Mouse (Mus musculus) cerebellum, adult (tissue): ENCODE measurements around the gene Cadm1.

Experiments used
- ATAC-seq: cut with Nextera tagmentation; 2 replicates; pipeline ENCODE4 v1.9.2; 2017; ENCODE audit warnings: mild to moderate bottlenecking, moderate library complexity, mixed read lengths; ENCODE audit not compliant: insufficient number of reproducible peaks, low FRiP score, low TSS enrichment

Cadm1 gene

DNA sequence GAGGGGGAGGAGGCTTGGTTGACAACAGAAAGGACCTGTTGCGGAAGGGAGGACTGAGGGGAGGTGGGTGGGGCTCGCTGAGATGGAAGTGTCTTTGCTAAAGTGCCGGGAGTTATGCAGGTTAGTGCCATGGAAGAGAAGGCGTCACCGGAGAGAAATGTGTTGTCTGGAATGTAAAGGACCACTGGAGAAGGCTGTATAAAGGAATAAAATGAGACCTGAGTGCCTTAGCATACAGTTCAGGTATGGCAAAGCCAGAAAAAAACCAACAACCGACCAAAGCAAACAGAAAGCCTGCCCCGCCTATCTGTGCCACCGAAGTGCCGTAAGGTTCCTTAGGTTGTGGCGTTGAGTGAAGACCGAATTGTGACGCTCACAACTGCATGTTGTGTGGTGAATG lies 18.4 kb downstream of the Cadm1 start:
- ATAC-seq: no peak

DNA sequence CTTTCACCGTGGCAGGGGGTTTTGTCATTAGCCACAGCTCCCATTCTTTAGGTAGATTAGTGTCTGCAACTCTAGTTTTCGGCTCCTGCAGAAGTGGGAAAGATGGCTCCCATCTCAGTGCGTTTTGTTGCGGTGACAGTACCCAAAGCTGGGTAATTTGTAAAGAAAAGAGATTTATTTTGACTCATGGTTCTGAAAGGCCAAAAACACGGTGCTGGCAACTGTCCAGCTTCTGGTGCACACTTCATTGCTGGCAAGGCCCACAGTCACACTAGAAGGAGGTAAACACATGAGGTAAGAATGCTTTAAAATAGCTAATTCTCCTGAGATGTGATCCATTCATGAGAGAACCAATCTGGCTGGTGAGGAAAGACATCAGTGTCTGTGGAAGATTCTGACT lies 18.9 kb downstream of the Cadm1 start:
- no peak for ATAC-seq

DNA sequence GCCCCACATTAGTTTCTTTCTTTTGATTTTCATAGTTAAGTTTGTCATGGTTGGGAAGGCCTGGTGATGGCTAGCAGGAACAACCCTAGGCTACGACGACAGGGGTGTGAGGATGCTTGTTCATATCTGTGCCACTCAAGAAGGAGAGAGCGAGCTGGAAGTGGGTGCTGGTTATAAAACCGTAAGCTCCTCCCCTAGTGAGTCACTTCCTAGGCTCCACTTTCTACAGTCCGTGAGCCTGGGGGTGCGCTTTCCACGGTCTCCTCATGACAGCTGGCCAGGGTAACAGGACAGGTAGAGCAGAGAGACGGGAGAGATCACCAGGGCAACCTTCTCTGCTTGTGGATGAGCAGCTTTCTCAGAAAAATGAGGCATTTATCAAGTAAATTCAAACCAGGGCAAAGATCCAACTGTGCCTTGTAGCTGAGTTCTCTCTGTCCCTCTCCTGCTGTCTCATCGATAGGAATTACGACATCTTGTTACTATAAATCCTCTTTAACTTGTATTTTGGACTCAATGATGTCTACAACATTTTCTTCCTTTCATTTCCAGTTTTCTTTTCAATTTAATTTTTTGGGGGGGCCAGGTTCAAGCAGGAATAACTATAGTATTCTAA lies 23.1 kb downstream of the Cadm1 start:
- no peak for ATAC-seq

DNA sequence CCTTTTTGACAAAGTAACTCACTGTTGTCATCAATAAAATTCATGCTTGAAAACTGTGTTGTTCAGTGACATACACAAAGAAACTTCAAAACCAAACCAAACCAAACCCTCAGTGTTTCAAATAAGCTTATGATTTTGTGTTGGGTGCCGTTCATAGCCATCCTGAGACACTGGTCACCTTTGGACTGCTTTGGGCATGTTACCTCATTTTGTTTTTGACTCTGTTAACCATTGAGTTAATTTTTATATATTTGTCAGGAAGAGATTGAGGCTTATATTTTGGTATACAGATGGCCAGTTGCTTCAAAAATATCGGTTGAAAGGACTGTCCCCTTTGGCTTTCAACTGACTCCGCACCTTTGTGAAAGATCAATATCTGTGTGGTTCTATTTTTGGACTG lies 30.8 kb downstream of the Cadm1 start:
- no peak for ATAC-seq

DNA sequence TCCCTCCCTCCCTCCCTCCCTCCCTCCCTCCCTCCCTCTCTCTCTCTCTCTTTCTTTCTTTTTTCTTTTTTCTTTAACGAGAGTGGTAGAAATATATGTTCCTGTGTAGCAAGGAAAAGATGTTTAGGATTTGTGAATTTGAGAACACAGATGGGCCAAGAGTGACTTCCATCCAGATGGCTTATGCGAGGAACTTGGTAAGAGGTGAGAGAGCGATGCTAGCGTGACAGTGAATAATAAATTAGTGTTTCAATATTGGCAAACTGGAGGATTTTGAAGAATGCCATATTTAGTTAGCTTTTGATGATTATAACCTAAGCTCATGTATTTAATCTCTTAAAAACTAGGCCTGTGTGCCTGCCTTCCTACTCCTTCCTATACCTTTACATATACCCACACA lies 31.6 kb downstream of the Cadm1 start:
- ATAC-seq: no peak

DNA sequence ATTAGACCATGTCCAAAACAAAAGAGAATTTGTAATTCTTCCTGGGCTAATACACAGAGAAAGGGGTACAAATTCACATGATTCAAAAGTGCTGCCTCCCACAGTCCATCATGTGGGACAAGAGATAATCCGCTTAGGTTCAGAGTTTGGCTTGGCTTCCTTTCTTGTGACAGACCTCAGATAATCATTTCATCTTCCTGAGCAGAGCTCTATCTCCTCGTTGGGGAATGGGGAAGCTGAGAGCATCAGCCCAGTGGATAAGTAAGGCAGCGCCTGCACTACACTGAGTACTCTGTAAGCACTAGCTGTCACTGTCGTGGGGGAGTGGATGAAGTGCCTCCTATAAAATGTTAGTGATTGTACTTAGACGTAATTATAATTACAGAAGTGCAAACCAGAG lies 35.1 kb downstream of the Cadm1 start:
- ATAC-seq: no peak

DNA sequence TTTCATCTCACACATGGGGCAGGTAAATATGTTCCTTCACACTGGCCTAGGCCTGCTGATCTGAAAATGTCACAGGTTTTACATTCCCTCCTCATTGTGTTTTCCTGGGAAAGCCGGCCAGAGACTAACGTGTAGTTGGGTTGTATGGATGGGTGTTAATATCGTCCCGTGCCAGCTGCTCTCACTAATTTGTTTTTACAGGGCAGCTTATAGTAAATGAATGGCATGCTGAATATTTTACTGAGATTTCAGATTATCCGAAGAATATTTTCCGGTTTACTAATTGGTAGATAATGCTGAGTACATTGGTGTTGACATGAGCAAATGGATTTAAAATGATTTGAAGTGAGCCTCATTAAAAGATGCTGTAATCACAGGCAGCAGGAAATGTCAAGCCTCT lies 37.9 kb downstream of the Cadm1 start:
- no peak for ATAC-seq

DNA sequence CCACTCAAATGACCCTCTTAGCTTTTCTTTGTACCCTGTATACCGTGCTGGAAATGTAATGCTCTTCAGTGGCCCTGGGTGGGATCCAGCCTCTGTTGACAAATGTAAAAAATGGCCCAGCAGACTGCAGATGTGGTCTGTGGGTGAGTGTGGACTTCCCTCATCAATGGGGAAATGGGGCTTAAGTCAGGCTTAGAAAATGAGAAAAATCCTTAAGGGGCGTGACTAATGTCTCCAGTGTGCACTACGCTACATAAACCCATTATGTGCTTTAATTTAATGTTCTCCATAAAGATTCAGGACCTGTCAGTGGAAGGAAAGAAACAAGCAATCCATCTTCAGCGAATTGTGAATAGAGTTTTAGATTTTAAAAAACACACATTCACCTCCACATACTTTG lies 40.2 kb downstream of the Cadm1 start:
- ATAC-seq: no peak

DNA sequence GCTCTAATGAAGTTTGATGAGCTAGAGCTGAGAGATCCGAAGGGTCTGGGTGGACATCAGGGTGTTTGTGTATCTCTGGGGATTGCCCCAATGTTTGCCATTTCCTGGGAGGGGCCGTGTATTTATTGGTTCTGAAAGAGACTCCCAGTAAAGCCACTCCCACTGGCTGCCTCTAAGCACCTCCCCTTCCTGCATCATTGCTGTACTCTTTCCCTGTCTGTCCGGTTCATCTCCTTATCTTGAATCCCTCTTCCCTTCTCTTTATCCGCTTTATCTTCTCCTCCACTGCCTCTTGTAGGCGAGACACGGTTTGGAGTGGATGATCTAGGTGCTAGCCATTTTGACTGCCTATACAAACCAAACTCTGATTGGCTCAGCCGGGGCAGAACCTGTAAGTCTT lies 41.5 kb downstream of the Cadm1 start:
- ATAC-seq: no peak

DNA sequence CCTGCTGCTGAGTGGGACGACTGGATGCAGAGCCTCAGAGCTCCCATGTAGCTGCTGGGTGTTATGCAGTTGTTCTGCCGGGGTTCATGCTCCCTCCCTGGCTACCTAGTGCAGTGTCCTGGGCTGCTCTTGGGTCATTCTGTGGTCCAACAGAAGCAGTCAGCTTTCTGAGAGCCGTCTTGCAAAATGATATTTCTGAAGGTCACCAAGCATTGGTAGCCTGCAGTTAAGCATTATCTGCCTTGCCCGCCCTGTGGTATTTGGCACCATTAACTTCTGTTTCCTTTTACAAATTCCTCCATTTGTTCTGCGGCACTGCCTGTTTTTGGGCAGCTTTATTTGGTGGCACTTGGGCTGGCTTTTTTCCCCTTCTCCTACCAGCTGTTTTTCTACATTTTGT lies 42.2 kb downstream of the Cadm1 start:
- no peak for ATAC-seq

DNA sequence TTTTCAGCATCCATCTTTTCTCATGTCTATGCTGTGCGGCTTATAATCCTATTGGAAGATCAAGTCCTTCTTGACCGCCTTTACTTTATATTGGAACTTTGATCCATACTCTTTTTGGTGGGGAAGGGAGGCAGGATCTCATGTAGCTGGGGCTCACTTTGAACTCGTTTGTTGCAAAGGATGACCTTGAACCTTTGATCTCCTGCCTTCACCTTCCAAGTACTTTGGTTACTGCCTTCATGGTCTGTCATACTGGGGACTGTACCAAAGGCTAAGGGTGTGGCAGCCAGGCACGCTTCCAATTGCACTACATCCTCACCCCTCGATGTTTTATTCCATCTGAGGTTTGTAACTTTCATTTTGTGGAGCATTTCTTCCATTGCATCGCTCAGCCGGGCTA lies 43.5 kb downstream of the Cadm1 start:
- ATAC-seq: no peak

DNA sequence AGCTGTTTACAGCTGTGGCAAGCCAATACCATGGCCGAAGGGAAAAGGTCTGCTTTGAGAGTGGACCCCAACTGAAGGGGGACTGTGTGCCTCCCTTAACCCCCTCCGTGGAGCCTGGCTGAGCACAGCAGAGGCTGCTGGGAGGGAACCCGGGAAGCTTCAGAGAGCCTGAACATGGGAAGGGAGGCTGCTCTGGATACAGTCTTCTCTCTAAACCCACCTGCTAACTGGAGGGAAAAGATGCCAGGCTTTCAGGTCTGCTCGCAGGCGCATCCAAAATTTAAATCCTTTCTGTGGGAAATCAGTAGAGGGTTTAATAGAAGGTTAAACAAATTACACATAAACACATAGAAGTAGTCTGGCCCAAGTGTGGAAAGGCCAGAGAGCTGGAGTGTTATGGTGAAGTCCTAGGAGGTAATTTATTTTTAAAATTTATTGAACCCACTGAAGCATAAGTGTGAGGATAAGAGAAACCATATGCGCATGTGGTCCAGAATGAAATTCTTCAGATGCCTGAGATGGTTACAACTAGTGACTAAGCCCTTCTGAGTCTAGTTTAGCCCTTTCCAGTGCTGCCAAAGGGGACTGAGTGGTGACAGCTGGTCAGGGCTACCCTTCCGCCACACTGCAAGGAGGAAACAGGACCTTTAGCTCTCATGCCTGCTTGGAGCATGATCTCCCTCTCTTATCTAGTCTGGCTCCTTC lies 44.9 kb downstream of the Cadm1 start:
- no peak; the same call in 1 of the 2 replicates for ATAC-seq

DNA sequence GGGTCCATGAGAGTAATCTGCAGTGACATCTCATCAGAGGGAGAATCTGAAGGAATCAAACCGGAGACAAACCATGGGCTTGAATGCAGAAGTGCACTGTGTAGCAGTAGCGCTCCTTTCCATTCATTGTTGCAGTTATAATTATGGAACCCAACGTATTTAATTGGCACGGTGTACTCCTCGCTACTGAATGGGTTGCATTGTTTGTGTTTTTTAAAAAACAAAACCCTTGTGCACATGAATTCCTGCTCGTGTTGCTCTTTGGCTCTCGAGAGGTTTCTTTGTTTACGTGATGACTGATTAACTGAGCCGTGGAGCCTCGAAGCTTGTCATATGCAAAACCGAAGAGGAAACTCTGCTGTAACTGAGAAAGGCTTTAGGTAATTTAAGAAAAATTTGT lies 45.8 kb downstream of the Cadm1 start:
- ATAC-seq: no peak

DNA sequence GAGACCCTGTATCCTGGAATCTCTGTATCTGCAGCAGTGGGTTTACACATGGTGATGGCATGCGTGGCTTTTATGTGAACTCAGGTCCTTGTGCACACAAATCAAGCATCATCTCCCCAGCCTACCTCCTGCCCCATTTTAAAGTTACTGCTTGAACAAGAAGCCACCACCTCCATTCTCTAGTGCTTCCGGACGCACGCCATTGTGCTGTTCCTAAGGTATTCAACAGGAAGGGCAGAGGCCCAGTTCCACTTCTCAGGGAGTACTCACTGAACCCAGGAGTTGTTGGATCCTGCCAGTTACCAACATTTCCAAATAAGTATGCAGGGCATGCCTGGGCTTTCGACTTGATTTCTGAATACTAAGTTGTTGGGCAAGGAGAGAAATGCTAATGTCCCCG lies 49.5 kb downstream of the Cadm1 start:
- ATAC-seq: no peak

DNA sequence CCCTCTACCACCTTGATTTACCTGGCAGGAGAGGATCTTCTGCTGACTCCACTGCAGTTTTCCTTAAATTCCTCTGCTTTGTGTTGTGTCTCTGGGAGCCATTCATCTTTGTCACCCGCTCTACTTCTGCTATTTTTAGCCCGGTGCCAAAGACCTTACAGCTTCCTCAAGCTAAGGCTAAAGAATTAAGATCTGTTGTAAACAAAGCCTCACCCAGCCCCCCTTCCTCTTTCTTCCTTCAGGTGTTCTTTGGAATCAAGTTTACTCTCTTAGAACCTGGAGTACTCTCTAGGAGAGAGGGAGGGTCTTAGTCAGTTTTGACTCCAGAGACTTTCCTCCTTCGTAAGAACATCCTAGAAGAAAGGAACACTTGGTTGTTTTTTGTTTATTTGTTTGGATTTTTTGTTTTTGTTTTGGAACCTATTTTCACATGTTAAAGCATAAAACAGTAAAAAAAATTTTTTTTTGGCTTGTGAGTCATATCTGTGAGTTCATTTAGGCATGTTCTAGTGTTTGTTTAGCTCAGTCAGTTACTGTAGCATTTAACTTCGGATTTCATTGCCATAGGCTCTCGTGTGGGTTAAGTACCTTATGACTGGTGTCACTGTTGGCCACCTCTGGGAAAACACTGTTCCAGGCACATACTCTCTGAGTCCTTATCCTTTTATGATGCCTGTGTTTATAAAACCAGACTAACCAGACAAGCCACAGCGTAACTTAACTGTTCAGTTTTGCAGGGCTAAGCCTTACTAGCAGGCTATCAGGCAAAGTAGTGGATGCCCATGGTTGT lies 51.8 kb downstream of the Cadm1 start:
- no peak for ATAC-seq

DNA sequence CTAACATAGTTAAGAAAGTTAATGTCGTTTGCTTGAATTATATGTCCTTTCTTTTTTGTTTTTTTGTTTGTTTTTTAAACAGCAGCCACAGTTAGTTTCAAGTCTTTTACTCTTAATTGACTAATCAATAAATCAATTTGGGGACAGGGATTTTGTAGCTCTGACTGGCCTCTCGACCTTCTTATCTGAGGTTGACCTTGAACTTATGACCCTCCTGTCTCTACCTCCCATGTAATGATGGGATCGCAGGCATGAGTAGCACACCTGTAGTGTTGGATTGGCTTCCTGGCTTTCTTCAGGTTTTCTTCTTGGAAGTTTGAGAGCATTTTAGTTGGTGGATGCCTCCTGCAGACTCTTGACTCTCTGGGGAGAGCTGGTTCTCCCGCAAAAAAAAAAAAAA lies 53.3 kb downstream of the Cadm1 start:
- ATAC-seq: no peak

DNA sequence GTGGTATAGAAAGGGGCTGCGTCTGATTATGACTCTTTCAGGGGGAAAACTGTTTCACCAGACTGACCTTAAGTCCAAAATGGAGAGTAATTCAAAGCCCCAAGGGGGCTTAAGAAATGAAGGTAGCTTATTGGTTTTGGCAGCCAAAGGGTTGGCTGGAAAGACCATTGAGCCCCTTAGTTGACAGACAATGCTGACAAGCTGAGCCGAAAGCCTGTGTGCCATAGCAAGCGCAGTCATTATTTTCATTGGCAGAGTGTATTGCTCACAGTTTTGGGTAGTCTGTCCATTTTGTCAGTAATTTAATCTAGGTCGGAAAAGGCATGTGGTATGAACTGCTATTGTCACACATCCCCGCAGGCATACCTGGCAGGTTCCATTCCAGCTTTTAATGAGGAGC lies 56.2 kb downstream of the Cadm1 start:
- no peak for ATAC-seq

DNA sequence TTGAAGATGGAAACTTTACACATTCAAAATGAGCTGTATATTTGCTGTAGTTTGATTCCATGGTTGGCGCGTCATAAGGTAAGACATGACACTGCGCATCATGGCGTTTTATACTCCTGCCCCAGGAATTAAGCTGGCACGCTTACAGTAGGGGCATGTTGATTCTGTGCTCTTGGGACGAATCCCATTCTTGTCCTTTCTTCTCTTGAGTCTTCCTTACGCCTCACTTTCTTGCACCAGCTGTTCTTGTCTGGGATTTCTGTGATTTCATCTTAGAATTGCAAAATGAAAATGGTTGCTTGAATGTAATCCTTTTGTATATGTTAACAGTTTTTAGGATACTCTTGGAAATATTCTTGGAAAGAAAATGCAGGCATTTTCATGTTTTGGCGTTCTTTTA lies 56.9 kb downstream of the Cadm1 start:
- ATAC-seq: no peak

DNA sequence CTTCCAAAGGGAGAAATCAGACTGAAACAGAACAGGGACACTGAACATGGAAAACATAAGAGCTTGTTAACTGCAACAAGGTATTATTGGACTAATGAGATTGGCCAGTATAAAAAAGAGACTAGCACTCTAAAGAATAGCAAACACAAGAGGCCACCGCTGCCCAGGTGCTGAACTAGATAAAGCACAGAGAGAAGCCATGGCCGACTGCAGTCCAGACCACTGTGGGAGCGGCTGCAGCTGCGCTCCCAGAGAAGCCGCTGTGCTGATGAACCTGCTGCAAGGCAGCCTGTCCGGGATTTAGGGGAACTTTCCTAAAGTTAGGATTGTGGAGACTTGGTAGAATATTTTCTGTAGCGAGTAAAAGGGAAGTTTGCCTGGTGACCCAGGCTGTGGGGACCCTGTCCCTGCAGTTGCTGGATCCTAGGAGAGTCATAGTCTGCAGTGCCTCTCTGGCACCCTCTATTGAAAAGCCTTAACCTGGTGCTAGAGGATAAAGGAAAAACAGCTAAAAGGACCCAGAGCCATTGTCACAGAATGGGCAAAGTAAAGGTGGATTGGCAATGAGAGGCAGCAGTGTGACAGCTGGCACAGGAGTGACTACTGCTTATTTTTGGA lies 57.7 kb downstream of the Cadm1 start:
- no peak for ATAC-seq

DNA sequence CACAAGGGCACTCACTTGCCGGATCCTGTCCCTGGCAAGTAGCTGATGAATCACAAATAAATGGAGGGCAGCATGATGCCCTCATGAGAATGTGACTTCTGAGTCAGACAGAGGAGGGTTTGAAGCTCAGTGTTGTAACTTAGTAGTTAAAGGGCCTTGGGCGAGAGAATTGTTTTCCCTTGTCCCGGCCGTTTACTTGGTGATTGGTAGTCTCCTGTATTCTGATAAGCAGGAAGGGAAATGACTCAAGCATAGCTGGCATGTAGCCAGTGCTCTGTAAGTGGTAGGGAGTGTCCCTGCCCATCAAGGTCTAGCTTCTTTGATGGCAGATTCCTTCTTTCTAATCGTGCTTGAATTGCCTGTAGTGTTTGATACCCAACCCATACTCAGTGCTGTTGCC lies 59.9 kb downstream of the Cadm1 start:
- ATAC-seq: no peak

DNA sequence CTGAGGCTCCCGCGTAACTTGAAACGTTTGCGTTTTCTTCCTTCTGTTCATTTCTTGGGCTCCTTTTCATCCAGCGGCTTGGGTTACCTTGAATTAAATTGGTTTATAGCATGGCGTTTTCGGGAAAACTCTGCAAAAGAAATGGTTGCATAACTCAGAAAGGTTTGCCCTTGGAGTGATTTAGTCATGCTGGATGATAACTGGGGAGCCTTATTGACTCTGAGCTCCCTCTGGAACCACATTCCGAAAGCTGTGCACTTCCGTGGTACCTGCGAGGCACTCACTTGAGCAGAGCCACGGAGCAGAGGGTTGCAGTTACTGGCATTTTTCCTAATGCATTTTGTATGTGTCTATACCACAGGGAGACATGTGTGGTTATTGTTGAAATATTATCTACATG lies 71.6 kb downstream of the Cadm1 start:
- ATAC-seq: no peak
